Mouse (Mus musculus) left cerebral cortex, postnatal 10 days (tissue): ENCODE measurements around the gene A430033K04Rik. TPM values are rescaled to one million over a fixed set of nuclear protein-coding genes. Genes with fewer than 3 reads are reported as not detected.
A peak's percentile ranks its signal among the peaks of the same experiment; 100 is the strongest.

Experiments
- DNase-seq, 2 experiments: peaks; one replicate each; pipeline ENCODE4 v3.0.0; 2021 to 2022; ENCODE audit warnings: low spot score in 2 of 2, mixed read lengths in 1 of 2; ENCODE audit errors: extremely low spot score in 1 of 2
- intact Hi-C: fragments of 180-260 bp; cut with DNase I; formaldehyde crosslinking; loops from one replicate; pipeline ENCODE4 v1.15.1; 2025
- total RNA-seq, 2 experiments: library from RNA; stranded (reverse); gene quantifications; 2 replicates each; pipeline ENCODE4 v1.2.3; 2021

Gene A430033K04Rik
- 10 to 100 TPM; 12.1 to 12.6 TPM for total RNA-seq

DNA sequence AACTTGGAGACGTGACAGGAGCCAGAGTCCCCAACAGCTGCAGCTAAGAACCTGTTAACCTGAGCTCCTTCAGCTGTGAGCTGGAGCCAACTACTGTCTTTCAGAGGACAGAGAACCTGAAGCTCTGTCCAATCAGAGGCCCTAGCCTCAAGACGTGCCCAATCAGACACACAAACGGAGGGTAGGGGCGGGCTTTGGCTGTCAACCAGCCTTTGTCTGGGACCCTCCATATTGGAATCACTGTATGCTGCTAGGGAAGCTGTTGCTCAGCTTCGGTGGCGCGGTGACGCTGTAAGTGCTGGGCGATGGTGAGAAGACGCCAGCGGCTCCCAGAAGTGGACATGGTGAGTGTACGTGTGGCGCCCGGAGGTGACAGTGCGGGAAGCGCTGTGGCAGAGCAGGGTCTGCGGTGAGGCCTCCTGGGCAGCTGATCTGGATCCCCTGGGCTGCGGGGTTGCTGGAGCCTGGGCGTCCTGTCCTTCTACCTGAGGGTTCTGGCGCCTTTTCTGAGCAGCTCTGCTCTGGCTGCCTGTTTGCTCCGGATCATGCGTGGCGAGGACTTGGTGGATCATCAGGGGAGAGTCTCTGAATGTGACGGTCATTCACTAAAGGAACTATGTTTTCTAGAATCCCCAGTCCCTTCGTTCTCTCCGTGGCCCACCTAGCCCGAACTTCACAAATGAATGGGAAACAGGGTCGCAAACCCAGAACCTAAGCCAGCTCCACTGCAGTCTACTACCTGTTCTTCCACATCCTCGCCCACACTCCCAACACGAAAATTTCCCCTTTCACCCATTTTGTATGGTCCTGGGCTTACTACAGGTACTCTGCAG lies at the start of gene A430033K04Rik:
Gene A430033K04Rik (plus strand): TSS at position 215 of the 833 bp plus-strand sequence.
- peak; percentile 95 to 96 for DNase-seq
- intact Hi-C loops: no loop called here

DNA sequence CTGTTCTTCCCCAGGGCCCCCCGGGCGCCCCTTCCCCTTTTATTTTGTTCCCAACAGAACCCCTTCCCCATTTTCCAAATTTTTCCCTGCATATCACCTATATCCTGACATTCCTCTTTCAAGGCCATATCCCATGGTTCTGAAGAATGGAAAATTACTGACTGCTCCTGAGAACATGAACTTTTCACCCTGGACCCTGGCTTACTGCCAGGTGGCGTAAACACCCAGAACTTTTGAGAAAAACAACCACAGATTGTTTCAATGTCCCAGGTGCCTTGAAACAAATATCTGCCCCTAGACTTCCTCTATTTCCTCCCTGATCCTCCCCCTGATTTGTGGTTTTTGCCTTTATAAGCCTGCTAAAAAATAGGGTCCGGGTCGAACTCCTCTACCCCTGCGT lies 35.3 kb upstream of the A430033K04Rik start:
- DNase-seq: no peak
- intact Hi-C loops: no loop called here

DNA sequence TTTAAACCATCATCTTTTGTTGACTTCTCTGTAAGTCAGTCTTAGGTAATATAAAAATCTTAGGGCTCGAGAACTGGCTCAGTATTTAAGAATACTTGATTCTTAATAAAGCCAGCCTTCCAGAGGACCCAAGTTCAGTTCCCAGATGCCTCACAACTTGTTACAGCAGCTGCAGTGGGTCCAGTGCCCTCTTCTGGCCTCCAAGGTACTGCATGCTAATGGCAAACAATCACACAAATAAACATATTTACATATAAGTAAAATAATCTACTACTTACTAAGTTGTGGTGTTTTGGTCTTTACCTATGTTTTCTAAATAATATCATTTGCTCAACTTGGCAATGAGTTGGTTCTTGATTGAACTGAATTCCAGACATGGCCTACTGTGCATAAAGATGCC lies 4.3 kb upstream of the A430033K04Rik start:
- DNase-seq: no peak
- intact Hi-C loops: no loop called here

DNA sequence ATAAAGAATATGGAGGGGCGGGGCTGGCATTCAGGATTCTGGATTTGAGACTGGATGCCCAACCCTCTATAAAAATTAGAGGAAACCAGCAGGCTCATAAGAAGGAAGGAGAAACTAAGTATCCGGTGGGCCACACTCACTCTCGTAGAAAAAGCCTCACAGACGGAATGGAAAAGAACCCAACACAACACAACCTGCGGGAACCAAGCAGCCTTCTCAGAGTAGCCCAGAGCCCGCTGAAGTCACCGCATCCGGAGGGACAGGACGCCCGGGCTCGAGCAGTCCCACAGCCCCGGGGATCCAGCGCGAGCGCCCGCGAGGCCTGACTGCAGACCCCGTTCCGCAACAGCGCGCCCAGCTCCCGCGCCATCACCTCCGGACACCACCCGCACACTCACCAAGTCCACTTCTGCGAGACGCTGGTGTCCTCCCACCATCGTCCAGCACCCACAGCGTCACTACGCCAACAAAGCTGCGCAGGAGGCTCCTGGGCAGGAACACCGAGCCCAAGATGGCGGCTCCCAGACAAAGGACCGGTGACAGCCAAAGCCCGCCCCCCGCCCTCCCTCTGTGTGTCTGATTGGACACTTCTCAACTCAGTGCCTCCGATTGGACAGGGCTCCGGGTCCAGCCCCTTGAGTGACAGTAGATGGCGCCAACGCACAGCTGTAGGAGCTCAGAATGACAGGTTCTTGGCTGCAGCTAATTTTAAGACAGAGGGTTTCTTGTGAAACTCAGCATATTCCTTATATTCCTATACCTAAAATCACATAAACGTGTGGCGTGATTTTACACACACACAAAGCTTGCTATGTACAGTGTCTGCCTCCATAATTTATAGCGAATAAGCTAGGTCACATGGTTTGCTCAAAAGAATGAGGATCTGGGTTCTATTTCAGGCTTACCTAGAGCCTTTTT lies 3.2 kb upstream of the A430033K04Rik start, which contains the start of gene Zfp68:
Gene Zfp68 (minus strand): TSS at position 551 of the 918 bp plus-strand sequence.
- intact Hi-C loops: no loop called here
- peak; percentile 96 for DNase-seq

DNA sequence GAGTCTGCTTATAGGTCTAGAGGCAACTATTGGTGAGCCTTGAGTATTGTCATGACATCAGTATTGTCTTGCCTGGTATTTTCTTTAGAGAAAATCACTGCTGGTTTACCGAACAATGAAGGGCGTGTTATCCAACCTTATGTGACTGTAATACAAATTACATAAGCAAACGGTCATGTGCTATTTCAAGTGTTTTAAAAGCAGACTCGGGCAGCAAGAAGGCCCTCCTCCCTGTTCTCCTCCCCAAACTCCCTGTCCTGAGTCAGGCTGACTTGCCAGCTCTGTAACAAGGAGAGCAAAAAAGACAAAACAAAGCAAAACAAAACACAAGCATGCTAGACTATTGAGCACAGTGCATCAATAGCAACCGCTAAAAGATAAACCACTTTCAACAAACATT lies 1.8 kb upstream of the A430033K04Rik start:
- no peak for DNase-seq
- intact Hi-C loops: no loop called here

DNA sequence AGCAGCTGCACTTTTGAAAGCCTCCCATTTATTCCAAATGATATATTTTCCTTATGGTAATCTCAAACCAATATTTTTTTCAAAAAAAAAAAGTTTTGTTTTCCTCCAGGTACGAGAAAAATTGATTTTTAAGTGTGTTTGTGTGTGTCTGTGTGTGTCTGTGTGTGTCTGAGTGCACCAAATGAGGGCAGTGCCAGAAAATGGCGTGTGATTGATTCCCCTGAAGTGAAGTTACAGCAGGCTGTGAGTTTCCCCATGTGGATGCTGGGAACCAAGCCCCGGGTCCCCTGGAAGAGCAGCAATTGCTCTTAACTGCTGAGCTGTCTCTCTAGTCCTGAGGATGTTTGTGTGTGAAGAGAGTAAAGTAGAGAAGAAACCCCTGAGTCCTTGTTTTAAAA lies 818 bp downstream of the A430033K04Rik start:
- intact Hi-C loops: no loop called here
- no peak for DNase-seq

DNA sequence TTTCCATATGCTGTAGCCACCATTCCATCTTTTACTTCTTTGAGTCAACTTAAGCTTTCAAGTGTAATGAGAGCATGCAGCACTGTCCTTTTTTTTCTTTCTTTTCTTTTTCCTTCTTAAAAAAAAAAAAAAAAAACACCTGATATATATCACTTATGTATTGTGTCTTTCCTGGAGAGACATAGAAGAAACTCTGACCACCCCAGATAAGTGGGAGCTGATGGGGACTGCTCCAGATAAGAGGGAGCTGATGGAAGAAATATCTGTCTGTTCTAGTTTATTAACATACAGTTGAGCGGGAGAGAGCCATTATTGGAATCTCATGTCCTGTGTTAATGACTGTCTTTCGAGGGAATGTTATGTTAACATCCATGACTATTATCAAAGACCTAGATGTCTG lies 13.8 kb downstream of the A430033K04Rik start:
- no peak for DNase-seq
- intact Hi-C loops: no loop called here

DNA sequence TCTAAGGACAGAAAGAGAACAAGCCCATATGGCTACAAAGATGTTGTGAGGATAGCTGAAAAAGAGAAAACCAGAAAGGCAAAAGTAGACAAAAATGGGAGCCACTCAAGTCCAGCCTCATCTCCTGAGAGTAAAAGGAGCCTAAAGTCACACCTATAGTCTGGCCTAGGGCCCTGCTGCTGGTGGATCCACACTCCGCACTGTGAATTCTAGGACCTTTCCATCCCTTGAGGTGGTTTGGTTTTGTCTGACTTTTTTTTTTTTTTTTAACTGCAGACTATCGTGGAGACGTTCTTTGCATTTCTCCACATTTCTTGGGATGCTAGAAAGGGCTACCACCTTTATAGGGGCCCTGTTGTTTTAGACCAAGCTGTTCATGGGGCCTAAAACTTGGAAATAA lies 18.4 kb downstream of the A430033K04Rik start:
- intact Hi-C loops: no loop called here
- no peak for DNase-seq

DNA sequence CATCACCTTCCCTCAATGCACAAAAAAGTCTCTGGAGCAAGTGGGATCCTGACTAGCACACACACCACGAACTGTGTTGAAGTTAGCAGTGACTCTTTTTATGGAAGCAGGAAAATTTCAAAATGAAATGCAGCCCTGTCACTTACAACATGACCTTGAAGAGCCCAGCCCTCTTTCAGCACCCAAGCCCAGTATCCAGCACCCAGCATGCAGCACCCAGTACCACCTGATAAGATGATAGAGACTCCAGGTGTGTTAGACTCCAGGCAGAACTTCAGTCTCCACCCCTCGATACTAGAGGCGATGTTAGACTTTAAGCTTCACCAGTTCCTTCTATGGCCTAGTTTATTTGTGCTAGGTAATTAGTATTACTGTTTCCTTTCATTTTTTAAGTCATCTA lies 19.1 kb downstream of the A430033K04Rik start:
- no peak for DNase-seq
- intact Hi-C loops: no loop called here

DNA sequence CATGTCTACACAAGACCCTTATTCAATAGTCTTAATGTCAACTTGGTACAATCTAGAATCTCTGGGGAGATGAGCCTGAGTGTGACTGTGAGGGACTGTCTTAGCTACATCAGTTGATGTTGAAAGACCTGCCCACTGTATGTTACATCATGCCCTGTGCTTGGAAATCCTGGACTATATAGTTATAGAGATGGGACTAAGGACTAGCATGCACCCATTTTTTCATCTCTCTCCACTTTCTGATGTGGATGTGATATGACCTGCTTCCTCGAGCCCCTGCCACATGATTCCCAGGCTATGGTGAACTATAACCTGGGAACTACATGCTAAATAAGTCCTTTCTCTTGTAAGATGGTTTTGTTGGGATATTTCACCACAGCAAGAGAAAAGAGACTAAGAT lies 30.3 kb downstream of the A430033K04Rik start:
- intact Hi-C loops: no loop called here
- no peak for DNase-seq

DNA sequence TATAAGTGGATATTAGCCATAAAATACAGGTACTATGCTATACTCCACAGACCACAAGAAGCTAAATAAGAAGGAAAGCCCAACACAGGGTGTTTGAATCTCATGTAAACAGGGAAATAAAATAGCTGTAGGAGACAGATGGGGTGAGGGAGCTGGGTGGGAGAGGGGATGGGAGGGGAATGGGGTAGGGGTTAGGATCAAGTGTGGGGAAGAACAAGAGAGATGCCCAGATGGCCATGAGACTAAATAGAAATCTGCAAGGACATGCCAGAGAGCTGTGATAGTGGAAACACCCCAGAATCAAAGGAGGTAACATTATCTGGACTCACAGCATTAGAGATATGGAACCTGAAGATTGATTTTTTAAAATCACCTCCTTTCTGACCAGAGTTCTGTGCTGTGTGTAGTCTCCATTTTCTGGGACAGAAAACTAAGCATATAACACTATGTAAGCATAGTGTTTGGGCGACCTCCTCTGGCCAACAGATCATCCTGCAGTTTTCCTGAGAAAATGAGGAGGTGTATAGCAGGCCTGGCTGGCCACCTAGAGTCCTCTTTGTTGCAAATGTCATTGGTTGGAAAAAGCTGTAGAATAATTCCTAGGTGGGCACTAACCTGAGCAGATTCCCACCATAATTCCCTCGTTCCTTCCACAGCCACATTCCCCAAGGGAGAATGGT lies 34.0 kb downstream of the A430033K04Rik start:
- intact Hi-C loops: no loop called here
- peak; percentile 49 to 51 for DNase-seq

DNA sequence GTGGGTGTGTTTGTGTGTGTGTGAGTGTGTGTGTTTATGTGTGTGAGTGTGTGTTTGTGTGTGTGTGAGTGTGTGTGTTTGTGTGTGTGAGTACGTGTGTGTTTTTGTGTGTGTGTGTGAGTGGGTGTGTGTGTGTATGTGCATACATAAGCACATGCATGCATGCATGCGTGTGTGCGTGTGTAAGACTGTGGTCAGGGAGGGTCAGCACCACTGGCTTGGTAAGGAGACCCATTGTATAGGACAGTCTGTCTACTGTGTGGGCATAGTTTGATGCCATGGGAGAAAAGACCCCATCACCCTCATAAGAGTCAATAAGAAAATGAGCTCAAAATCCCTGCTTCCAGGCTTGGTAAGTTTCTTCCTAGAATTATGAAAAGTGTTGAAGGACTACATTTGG lies 34.7 kb downstream of the A430033K04Rik start:
- intact Hi-C loops: no loop called here
- no peak for DNase-seq

DNA sequence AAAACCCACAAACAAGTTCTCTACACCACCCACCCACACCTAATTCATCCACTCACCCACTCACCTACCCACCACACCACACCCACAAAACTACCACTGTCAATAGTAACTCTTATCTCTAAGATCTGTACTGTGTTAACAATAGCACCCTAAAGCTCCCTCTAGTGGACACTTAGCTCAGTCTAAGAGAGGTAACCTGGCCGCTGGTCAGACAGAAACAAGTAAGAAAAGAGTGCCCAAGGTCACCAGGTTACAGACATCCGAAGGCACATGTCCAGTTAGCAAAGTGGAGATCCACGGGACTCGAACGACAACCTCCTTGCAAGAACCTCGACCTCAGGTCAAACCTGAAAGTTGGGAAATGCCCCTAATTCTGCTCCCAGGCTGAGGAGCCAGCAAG lies 35.2 kb downstream of the A430033K04Rik start:
- peak; percentile 22 to 24 for DNase-seq
- intact Hi-C loops: no loop called here

DNA sequence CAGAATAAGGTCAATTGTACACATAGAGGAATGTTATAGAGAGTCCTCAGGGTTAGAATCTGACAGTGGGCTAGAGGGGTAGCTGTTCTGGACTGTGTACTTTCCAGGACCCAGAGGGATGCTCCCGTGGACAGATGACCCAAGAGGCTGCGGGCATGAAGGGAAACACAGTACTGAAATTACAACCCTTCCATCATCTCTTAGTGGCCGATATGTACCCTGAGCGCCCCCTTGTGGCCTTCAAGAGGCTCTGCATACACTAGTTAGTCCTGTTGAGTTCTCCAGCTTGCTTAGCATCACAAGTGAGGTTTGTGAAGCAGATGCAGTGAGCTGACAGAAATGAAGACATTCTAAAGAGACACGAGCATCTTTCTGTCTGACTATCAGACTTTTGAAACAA lies 36.3 kb downstream of the A430033K04Rik start:
- DNase-seq: peak; percentile 26 to 35
- intact Hi-C loops: no loop called here

DNA sequence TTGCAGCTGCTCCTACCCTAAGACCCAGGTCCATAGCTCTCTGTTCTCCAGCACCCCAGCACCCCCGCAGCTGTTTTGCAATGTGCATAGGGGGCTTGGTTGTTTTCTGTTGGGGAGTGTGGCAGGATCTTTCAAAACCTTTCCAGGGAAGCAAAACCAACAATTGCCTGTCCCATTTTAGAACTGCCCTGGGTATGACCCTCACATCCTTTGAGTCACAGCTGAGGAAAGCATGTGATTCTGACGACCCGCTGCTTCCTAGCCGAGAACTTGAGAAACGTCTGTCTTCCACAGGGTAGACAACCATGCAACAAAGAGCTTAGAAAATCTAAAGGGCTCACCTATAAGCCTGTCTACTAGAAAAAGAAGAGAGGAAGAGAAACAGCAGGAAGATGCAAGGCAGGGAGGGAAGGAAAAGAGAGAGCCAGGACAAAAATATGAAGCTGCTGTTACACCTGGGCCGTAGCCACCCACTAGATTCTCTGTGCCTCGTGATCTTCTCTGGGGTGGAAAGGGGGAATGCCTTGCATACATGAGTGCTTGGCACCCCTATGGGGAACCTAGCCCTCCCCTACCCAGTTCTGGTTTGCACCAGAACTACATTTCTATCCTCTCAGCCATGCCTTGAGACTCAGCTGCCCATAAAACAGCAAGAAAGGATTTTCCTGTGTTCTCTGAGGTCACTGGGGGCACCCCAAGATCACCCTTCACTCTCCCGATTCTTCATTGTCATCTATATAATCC lies 60.5 kb downstream of the A430033K04Rik start:
- no peak for DNase-seq
- intact Hi-C loops: no loop called here

DNA sequence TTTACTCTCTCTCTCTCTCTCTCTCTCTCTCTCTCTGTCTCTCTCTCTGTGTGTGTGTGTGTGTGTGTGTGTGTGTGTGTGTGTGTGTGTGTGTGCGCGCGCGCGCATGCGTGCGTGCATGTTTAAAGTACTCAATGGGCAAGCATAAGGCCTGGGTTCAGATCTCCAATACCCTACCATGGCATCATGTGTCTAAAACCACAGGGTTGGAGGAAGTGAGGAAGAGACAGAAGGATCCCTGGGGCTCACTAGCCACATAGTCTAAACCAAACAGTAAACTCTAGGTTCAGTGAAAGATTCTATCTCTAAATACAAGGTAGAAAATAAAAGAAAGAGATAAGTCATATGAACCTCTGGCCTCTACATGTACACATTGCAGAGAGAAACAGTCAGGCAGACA lies 61.2 kb downstream of the A430033K04Rik start:
- intact Hi-C loops: no loop called here

DNA sequence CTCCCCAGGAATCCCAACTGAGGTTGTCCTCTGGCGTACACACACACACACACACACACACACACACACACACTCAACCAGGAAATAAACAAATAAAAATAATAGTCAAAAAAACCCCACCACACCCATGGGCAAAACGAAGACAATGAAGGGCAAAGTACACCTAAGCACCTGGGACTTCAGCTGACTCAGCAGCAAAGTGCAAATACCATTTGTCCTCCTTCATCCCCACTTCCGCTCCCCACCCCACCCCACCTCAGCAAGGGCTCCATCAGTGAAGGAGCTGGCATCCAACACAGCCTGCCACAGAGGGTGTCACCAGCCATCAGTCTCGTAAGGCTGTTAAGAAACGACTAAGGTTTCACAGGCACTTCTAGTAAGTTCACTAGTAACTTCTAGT lies 64.8 kb downstream of the A430033K04Rik start:
- no peak for DNase-seq
- intact Hi-C loops: no loop called here

More for the DNA sequence above, 61.2 kb downstream of the A430033K04Rik start:
- no peak for DNase-seq

DNA sequence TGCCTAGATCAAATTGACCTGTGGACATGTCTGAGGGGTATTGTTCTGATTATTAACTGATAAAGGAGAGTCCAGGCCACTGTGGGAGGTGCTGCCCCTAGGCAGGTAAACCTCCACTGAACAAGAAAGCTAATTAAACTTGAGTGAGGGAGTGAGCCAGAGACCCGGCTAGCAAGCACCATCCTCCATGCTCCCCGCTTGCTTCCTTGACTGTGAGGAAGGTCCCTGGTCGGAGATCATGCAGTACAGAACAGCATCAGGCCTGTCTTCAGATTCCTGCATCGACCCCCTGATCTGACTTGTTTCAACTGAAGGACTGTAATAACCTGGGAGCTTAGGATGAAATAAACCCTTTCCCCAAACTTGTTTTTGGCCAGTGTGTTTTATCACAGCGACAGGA lies 66.6 kb downstream of the A430033K04Rik start:
- intact Hi-C loops: no loop called here
- DNase-seq: no peak
